Mouse (Mus musculus) small intestine, adult 2 months (tissue): ENCODE results near the gene St6galnac6.

Experiments used
- CTCF ChIP-seq: fragments of 200-500 bp; IDR thresholded peaks from 2 replicates; pipeline ENCODE4 v1.5.1; 2012; ENCODE audit warnings: low read depth, mild to moderate bottlenecking, control low read depth, inconsistent platforms, low read length, moderate library complexity, mixed read lengths; ENCODE audit not compliant: insufficient replicate concordance, insufficient read length; ENCODE audit errors: extremely low read depth
- POLR2A ChIP-seq: fragments of 200-500 bp; IDR thresholded peaks from 2 replicates; pipeline ENCODE4 v1.6.1; 2012; ENCODE audit warnings: low read depth, mild to moderate bottlenecking, control low read depth, inconsistent platforms, low read length, moderate library complexity

- TF ChIP-seq POLR2A: no peak
- no peak for TF ChIP-seq CTCF
Observed at GRCm38 (mm10) chr2:32631046-32631445, 31.5 kb downstream of the St6galnac6 start.
